Mouse (Mus musculus) left cerebral cortex, adult 18-20 months (tissue): ENCODE measurements at regions not wholly inside any gene's neighbourhood (a gene's known extent, or its start where the extent isn't known, plus 50 kb on each side); places are given as distances from the start of the nearest gene placed in this dataset.

Source experiments
- DNase-seq, 2 experiments: peaks; one replicate each; pipeline ENCODE4 v3.0.0; 2021 to 2022; ENCODE audit warnings: low spot score in 2 of 2, mixed read lengths in 1 of 2

- no peak for DNase-seq
Measured at GRCm38 (mm10) chr4:105911678-105912077, 122.0 kb downstream of the Gm12728 start.

GRCm38 (mm10) chr4:105912296-105912695 is 122.6 kb downstream of the Gm12728 start:
- DNase-seq: no peak

GRCm38 (mm10) chr4:105914996-105915395 is 125.3 kb downstream of the Gm12728 start:
- peak; percentile 22 to 37 for DNase-seq

- DNase-seq: no peak
Measured at GRCm38 (mm10) chr4:105916229-105916628, 126.6 kb downstream of the Gm12728 start.

GRCm38 (mm10) chr4:105924781-105925382 is 135.2 kb downstream of the Gm12728 start:
- no peak for DNase-seq

GRCm38 (mm10) chr4:105925506-105925905 is 135.8 kb downstream of the Gm12728 start:
- no peak for DNase-seq

GRCm38 (mm10) chr4:105929658-105930057 is 140.0 kb downstream of the Gm12728 start:
- no peak for DNase-seq

- DNase-seq: no peak
Measured at GRCm38 (mm10) chr4:105934971-105935370, 145.3 kb downstream of the Gm12728 start.

- no peak for DNase-seq
Measured at GRCm38 (mm10) chr4:105936755-105937514, 147.3 kb downstream of the Gm12728 start.

GRCm38 (mm10) chr4:105937587-105937986 is 147.9 kb downstream of the Gm12728 start:
- no peak for DNase-seq

GRCm38 (mm10) chr4:105938886-105939285 is 149.2 kb downstream of the Gm12728 start:
- no peak for DNase-seq

- DNase-seq: no peak
Measured at GRCm38 (mm10) chr4:105939636-105940199, 150.0 kb downstream of the Gm12728 start.

GRCm38 (mm10) chr4:105940891-105941290 is 151.2 kb downstream of the Gm12728 start:
- no peak for DNase-seq

- DNase-seq: peak; percentile 57 to 72
Measured at GRCm38 (mm10) chr4:105941785-105942184, 152.1 kb downstream of the Gm12728 start.

- no peak for DNase-seq
Measured at GRCm38 (mm10) chr4:105944962-105945361, 155.3 kb downstream of the Gm12728 start.

GRCm38 (mm10) chr4:105945921-105946320 is 156.3 kb downstream of the Gm12728 start:
- DNase-seq: no peak

- no peak for DNase-seq
Measured at GRCm38 (mm10) chr4:105948326-105948725, 158.7 kb downstream of the Gm12728 start.

GRCm38 (mm10) chr4:105952406-105952805 is 162.7 kb downstream of the Gm12728 start:
- no peak for DNase-seq

- no peak for DNase-seq
Measured at GRCm38 (mm10) chr4:105956516-105956915, 166.8 kb downstream of the Gm12728 start.

- no peak for DNase-seq
Measured at GRCm38 (mm10) chr4:105958331-105958730, 168.7 kb downstream of the Gm12728 start.

GRCm38 (mm10) chr4:105961686-105962360 is 172.2 kb downstream of the Gm12728 start:
- no peak for DNase-seq

- DNase-seq: no peak
Measured at GRCm38 (mm10) chr4:105962542-105962941, 172.9 kb downstream of the Gm12728 start.
